ENCODE assay signal across 9 mouse cellular contexts in the genomic region with DNA sequence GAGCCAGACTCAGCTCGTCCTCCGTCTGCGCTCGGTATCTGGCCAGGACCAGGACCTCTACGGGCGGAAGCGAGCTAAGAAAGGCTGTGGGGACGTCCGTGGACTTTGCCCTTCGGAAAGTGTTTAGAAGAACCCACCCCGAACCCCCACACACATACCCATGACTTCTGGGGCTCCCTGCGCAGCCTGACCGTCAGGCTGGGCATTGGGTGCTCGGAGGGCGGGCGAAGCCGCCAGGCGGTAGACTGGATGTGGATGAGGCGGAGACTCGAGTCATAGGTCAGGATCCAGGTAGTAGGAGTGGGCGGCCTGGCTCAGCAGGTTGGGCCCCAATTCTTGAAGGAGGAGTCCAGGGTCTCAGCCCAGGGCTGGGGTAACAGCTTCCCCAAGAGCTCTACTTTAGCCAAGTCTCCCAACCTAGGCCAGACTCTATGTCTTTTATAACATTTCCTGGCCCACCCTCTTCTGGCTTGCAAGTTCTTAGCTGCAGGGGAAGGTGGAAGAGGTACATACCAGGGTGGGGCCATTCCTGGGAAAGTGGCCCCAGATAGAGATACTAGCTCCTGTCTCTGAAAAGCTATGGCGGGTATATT. TPM values are rescaled to one million over a fixed set of nuclear protein-coding genes. Genes with fewer than 3 reads are reported as not detected.
DNase-seq lines count a peak whose midpoint lies in the region; ATAC-seq and TF ChIP-seq lines count a peak whose summit lies in the region.
"Had no signal": no experiment of that assay in that cellular context is flagged by ENCODE, and none has a peak within 500 bp of the region (broad histone marks: within the 10 kb centered on the region; RNA-seq: fewer than 3 reads in every experiment).

TSS of gene Sh3d21 (minus strand) at position 425 of the 593 bp plus-strand sequence.

- TF ChIP-seq EP300 in liver, postnatal 0 days (IDR thresholded peaks at IDR 0.05; ENCODE audit: low read depth) = no peak

- peak within 1 kb of the TSS; percentile 89 for H3K4me3 ChIP-seq in testis, adult 2 months (ENCODE audit: control insufficient read depth, low read depth, low read length)
- H3K4me3 ChIP-seq in forebrain, embryonic 12.5 days (replicated peaks) = peak within 1 kb of the TSS; percentile 55
- H3K4me3 ChIP-seq in intestine, postnatal 0 days (ENCODE audit: low read depth, low read length) = peak within 1 kb of the TSS; percentile 69
- H3K4me3 ChIP-seq in liver, postnatal 0 days (ENCODE audit: low read depth, low read length) = peak within 1 kb of the TSS; percentile 62
- H3K4me3 ChIP-seq: myocyte had no signal

- H3K27me3 ChIP-seq in testis, adult 2 months (ENCODE audit: control insufficient read depth, insufficient read depth, low read length) = no peaks in the 10 kb centered on the region
- no peaks in the 10 kb centered on the region for H3K27me3 ChIP-seq in forebrain, embryonic 12.5 days
- H3K27me3 ChIP-seq in intestine, postnatal 0 days (replicated peaks; ENCODE audit: control insufficient read depth, insufficient read depth, low read length) = no peaks in the 10 kb centered on the region
- no peaks in the 10 kb centered on the region for H3K27me3 ChIP-seq in liver, postnatal 0 days (ENCODE audit: insufficient read depth, low read length)

- no peaks in the 10 kb centered on the region for H3K9me3 ChIP-seq in forebrain, embryonic 12.5 days
- no peaks in the 10 kb centered on the region for H3K9me3 ChIP-seq in intestine, postnatal 0 days (ENCODE audit: control insufficient read depth)
- H3K9me3 ChIP-seq in liver, postnatal 0 days (ENCODE audit: low read length) = no peaks in the 10 kb centered on the region

- peak within 1 kb of the TSS; percentile 80 for H3K27ac ChIP-seq in testis, adult 2 months (ENCODE audit: control insufficient read depth, insufficient read depth, low read depth, low read length)
- 0 out of 2 replicates have a peak within 1 kb of the TSS, but pooled peaks have one; percentile 31 for H3K27ac ChIP-seq in forebrain, embryonic 12.5 days
- H3K27ac ChIP-seq in intestine, postnatal 0 days (ENCODE audit: low read depth, low read length) = peak within 1 kb of the TSS; percentile 99
- peak within 1 kb of the TSS; percentile 81 for H3K27ac ChIP-seq in liver, postnatal 0 days (ENCODE audit: low read depth)

- WGBS in forebrain, embryonic 12.5 days = 7% methylated on average over 22 of the region's 22 CpGs
- 5% methylated on average over 22 of the region's 22 CpGs for WGBS in intestine, postnatal 0 days
- 6% methylated on average over 21 of the region's 22 CpGs for WGBS in liver, postnatal 0 days (ENCODE audit: insufficient replicate concordance)

- no peaks in the 10 kb centered on the region for H3K36me3 ChIP-seq in testis, adult 2 months (ENCODE audit: control insufficient read depth, insufficient read depth, low read length)
- peaks cover 28% of the 10 kb centered on the region for H3K36me3 ChIP-seq in forebrain, embryonic 12.5 days (replicated peaks)
- peaks cover 27% of the 10 kb centered on the region for H3K36me3 ChIP-seq in intestine, postnatal 0 days (ENCODE audit: control insufficient read depth, insufficient read depth)
- peaks cover 22% of the 10 kb centered on the region for H3K36me3 ChIP-seq in liver, postnatal 0 days (replicated peaks; ENCODE audit: insufficient read depth, low read length)

- ATAC-seq in forebrain, embryonic 12.5 days (ENCODE audit: low FRiP score) = peak; percentile 21
- peak; percentile 62 for ATAC-seq in intestine, postnatal 0 days
- peak; percentile 68 for ATAC-seq in liver, postnatal 0 days

- H3K4me2 ChIP-seq in forebrain, embryonic 12.5 days = peak within 1 kb of the TSS; percentile 98
- H3K4me2 ChIP-seq in intestine, postnatal 0 days (replicated peaks; ENCODE audit: low read depth) = peak within 1 kb of the TSS; percentile 99
- peak within 1 kb of the TSS; percentile 99 for H3K4me2 ChIP-seq in liver, postnatal 0 days (ENCODE audit: low read depth, low read length)

- TF ChIP-seq POLR2A in testis, adult 2 months (IDR thresholded peaks at IDR 0.05; ENCODE audit: control insufficient read depth, low read depth, low read length) = no peak

- H3K9ac ChIP-seq in forebrain, embryonic 12.5 days = peak within 1 kb of the TSS; percentile 83
- H3K9ac ChIP-seq in intestine, postnatal 0 days (ENCODE audit: low read depth, low read length) = peak within 1 kb of the TSS; percentile 87
- H3K9ac ChIP-seq in liver, postnatal 0 days (replicated peaks) = peak within 1 kb of the TSS; percentile 90

- intact Hi-C loops in left cerebral cortex, postnatal 25 days (cut with DNase I) = no loop called here

- DNase-seq in testis, postnatal 10 days (ENCODE audit: low spot score) = no peak
- DNase-seq in liver, postnatal 0 days = no peak
- peak; percentile 32 for DNase-seq in retina, postnatal 1 day
- no peak for DNase-seq in left cerebral cortex, postnatal 25 days (ENCODE audit: low spot score in 2 of 2)
- no peak for DNase-seq in MN1 (ENCODE audit: low spot score)

- peaks cover 15% of the 10 kb centered on the region for H3K4me1 ChIP-seq in testis, adult 2 months (ENCODE audit: control insufficient read depth, insufficient read depth, low read length)
- peaks cover 17% of the 10 kb centered on the region for H3K4me1 ChIP-seq in forebrain, embryonic 12.5 days
- no peaks in the 10 kb centered on the region; the same call in 1 of the 2 replicates for H3K4me1 ChIP-seq in intestine, postnatal 0 days (replicated peaks; ENCODE audit: control insufficient read depth, insufficient read depth, low read length)
- peaks cover 19% of the 10 kb centered on the region for H3K4me1 ChIP-seq in liver, postnatal 0 days (ENCODE audit: insufficient read depth)

- no peak for TF ChIP-seq CTCF in testis, adult 2 months (IDR thresholded peaks at IDR 0.05; ENCODE audit: control insufficient read depth, insufficient read depth, insufficient replicate concordance, low read depth, low read length)
- no peak for TF ChIP-seq CTCF in intestine, postnatal 0 days (IDR thresholded peaks at IDR 0.05; ENCODE audit: low read depth)
- TF ChIP-seq CTCF in liver, postnatal 0 days (IDR thresholded peaks at IDR 0.05; ENCODE audit: low read depth) = no peak

RNA-seq across cellular contexts. Expression of gene Sh3d21, which starts in this region (rescaled TPM):
- polyA plus RNA-seq in testis, adult 2 months (2012; rRNA removed) = 285 and 337 TPM in 2 replicates
- 0.96 and 1.5 TPM in 2 replicates for polyA plus RNA-seq in forebrain, embryonic 12.5 days (2016; fragmentation: Nextera tagmentation; extraction: Ambion mirVana)
- 10.0 and 12.3 TPM in 2 replicates for polyA plus RNA-seq in intestine, postnatal 0 days (2015; fragmentation: Nextera tagmentation; extraction: Ambion mirVana)
- polyA plus RNA-seq in liver, postnatal 0 days (2015; fragmentation: Nextera tagmentation; extraction: Ambion mirVana) = 2.4 and 2.7 TPM in 2 replicates
- under 1 TPM; 0.27 to 0.69 TPM for total RNA-seq in left cerebral cortex, postnatal 25 days (2021)

Comparison
In these comparisons a context has a peak if more than half of its experiments do, and no peak if none do; other contexts are left out.
1. RNA of gene Sh3d21 (polyA plus RNA-seq): 285 to 337 TPM in testis, adult 2 months; 10.0 to 12.3 TPM in intestine, postnatal 0 days, 2.4 to 2.7 TPM in liver, postnatal 0 days and 0.96 to 1.5 TPM in forebrain, embryonic 12.5 days; every median in the first group is over 10 times any median in the second.
2. H3K27ac ChIP-seq: peak in every context shown above with its lines; median percentile 99 in intestine, postnatal 0 days; 81 in liver, postnatal 0 days; 80 in testis, adult 2 months; 31 in forebrain, embryonic 12.5 days.
3. Peak in every context shown above with its lines, with median percentiles within 50 percentile points of each other: H3K4me3 ChIP-seq, ATAC-seq, H3K4me2 ChIP-seq and H3K9ac ChIP-seq.